Mouse (Mus musculus): ENCODE measurements at regions not wholly inside any gene's neighbourhood (a gene's known extent, or its start where the extent isn't known, plus 50 kb on each side); places are given as distances from the start of the nearest gene placed in this dataset.

DNA sequence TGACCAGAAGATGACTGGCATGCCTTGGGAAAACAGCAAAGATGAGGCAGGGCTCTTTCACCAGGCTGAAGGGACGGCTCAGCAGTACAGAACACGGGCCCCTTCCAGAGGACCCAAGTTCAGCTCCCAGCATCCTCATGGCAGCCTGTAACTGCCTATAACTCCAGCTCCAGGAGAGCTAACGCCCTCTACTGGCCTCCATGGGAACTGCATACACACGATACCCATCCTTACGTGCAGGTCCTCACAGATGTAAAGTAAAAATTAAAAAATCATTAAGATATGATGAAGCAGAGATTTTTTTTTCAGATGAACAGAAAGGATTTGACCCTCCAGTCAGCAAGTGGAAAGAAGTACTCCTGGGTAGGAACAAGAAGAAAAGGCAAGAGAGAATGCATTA, 303.8 kb downstream of the Agtpbp1 start:
- no peak for DNase-seq (ENCODE audit: low spot score)
- H3K4me3 ChIP-seq (ENCODE audit: low read depth, low read length) = no peak overlapping the region
- H3K9me3 ChIP-seq (ENCODE audit: control insufficient read depth, low read length) = no peaks in the 10 kb centered on the region
- H3K4me1 ChIP-seq (replicated peaks; ENCODE audit: control insufficient read depth, insufficient read depth, low read length) = no peaks in the 10 kb centered on the region
- no peaks in the 10 kb centered on the region for H3K36me3 ChIP-seq (ENCODE audit: control insufficient read depth, insufficient read depth, low read length)
- H3K9ac ChIP-seq (ENCODE audit: low read depth, low read length) = no peak overlapping the region
- ATAC-seq (ENCODE audit: low FRiP score) = no peak
- WGBS = 83% methylated on average over 5 of the region's 5 CpGs
- H3K4me2 ChIP-seq (replicated peaks; ENCODE audit: low read depth, low read length) = no peak overlapping the region
- H3K27me3 ChIP-seq (ENCODE audit: control insufficient read depth, insufficient read depth, low read length) = no peaks in the 10 kb centered on the region
- no peak overlapping the region for H3K27ac ChIP-seq (ENCODE audit: low read depth, low read length)

DNA sequence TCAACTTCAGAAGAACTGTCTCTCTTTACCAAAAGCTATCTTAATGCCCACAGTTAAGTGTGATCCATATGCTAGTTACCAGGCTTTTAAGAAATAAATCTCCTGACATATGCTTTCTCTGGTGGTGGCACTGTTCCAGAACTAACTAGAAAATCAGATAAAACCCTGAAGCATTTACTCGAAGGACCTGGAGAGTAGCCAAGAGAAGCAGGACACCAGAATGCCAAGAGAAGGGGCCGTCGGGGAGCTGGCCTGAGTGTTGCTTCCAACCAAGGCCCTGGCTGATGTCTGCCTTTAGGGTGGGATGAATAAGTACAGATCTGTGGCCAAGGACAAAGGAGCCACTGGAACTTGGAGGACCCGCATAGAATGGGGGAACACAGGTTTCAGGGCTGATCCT, 305.9 kb downstream of the Agtpbp1 start:
- Histone ChIP-seq H3K27me3 (ENCODE audit: control insufficient read depth, insufficient read depth, low read length) (no peaks in the 10 kb centered on the region), H3K4me1 (replicated peaks; ENCODE audit: control insufficient read depth, insufficient read depth, low read length) (no peaks in the 10 kb centered on the region), H3K27ac (ENCODE audit: low read depth, low read length) (no peak overlapping the region), H3K36me3 (ENCODE audit: control insufficient read depth, insufficient read depth, low read length) (no peaks in the 10 kb centered on the region), H3K4me3 (ENCODE audit: low read depth, low read length) (no peak overlapping the region), H3K9ac (ENCODE audit: low read depth, low read length) (no peak overlapping the region), H3K4me2 (replicated peaks; ENCODE audit: low read depth, low read length) (no peak overlapping the region), H3K9me3 (ENCODE audit: control insufficient read depth, low read length) (no peaks in the 10 kb centered on the region)
- ATAC-seq (ENCODE audit: low FRiP score) (no peak), DNase-seq (ENCODE audit: low spot score) (no peak)
- WGBS = 82% methylated on average over 4 of the region's 4 CpGs

DNA sequence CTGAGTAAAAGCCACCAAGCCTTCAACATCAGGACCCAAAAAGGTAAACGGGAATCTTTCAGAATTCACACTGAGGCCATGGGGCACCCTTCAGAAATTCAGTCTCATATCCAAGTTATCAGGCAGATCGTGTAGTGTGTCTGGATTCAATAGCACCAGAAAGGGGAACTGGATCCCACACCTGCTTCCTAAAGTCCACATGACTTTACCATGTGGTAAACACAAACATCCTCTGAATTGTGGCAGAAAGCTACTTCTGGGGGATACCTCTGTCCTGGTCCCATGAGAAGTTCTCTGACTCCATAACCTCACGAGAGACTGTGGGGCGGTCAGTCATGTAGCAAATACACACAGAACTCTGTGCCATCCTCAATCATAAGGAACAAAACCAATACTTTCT, 313.4 kb downstream of the Agtpbp1 start:
- ATAC-seq (ENCODE audit: low FRiP score) (no peak), DNase-seq (ENCODE audit: low spot score) (no peak)
- Histone ChIP-seq H3K9me3 (ENCODE audit: control insufficient read depth, low read length) (no peaks in the 10 kb centered on the region), H3K27me3 (ENCODE audit: control insufficient read depth, insufficient read depth, low read length) (no peaks in the 10 kb centered on the region), H3K36me3 (ENCODE audit: control insufficient read depth, insufficient read depth, low read length) (no peaks in the 10 kb centered on the region), H3K4me1 (replicated peaks; ENCODE audit: control insufficient read depth, insufficient read depth, low read length) (no peaks in the 10 kb centered on the region), H3K9ac (ENCODE audit: low read depth, low read length) (no peak overlapping the region), H3K27ac (ENCODE audit: low read depth, low read length) (no peak overlapping the region), H3K4me2 (replicated peaks; ENCODE audit: low read depth, low read length) (no peak overlapping the region), H3K4me3 (ENCODE audit: low read depth, low read length) (no peak overlapping the region)
- 89% methylated on average over 4 of the region's 4 CpGs for WGBS

DNA sequence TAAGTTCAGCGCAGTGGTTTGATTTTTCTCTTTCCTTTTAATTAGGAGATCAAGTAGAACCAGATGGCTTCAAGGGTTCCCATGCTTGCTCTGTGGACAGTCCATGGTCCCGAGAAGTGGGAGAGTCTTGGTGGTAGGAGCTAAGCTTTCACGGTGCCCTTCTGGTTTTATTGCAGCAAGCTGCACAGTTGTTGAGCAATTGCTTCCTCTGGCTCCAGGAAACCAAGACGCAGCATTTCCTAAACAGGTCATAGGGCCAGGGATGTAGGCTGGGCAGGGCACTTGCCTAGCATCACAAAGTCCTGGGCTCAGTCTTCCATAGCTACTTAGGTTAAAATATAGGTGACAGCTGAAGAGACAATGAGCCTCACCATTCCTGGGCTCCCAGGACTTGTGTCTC, 318.2 kb downstream of the Agtpbp1 start:
- H3K36me3 ChIP-seq (ENCODE audit: control insufficient read depth, insufficient read depth, low read length) = no peaks in the 10 kb centered on the region
- no peak overlapping the region for H3K27ac ChIP-seq (ENCODE audit: low read depth, low read length)
- H3K4me1 ChIP-seq (replicated peaks; ENCODE audit: control insufficient read depth, insufficient read depth, low read length) = no peaks in the 10 kb centered on the region; the same call in 1 of the 2 replicates
- H3K9me3 ChIP-seq (ENCODE audit: control insufficient read depth, low read length) = no peaks in the 10 kb centered on the region
- ATAC-seq (ENCODE audit: low FRiP score) = no peak
- H3K9ac ChIP-seq (ENCODE audit: low read depth, low read length) = no peak overlapping the region
- DNase-seq (ENCODE audit: low spot score) = no peak
- H3K27me3 ChIP-seq (ENCODE audit: control insufficient read depth, insufficient read depth, low read length) = no peaks in the 10 kb centered on the region
- whole genome bisulfite sequencing = 80% methylated on average over 4 of the region's 4 CpGs
- H3K4me2 ChIP-seq (replicated peaks; ENCODE audit: low read depth, low read length) = no peak overlapping the region
- H3K4me3 ChIP-seq (ENCODE audit: low read depth, low read length) = no peak overlapping the region

DNA sequence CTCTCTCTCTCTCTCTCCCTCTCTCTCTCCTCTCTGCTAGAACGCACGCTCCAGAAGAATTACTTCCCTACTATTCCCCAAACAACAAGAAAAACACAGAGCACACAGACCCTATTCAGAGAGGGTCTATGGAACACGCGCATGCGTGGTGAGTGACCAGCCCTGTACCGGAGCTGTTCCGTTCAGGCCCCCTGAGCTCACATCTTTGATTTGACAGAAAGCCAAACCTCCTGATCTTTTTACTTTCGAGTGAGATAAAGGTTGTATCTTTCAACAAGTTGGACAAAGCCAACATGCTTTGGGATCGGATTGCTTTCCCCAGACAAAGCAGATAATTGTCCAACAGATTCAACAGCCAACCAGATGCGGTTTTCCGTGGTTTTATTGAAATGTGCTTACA, 320.9 kb downstream of the Agtpbp1 start:
- H3K27me3 ChIP-seq (ENCODE audit: control insufficient read depth, insufficient read depth, low read length) = no peaks in the 10 kb centered on the region
- H3K4me1 ChIP-seq (replicated peaks; ENCODE audit: control insufficient read depth, insufficient read depth, low read length) = no peaks in the 10 kb centered on the region; the same call in 1 of the 2 replicates
- H3K4me3 ChIP-seq (ENCODE audit: low read depth, low read length) = no peak overlapping the region
- no peak for ATAC-seq (ENCODE audit: low FRiP score)
- H3K36me3 ChIP-seq (ENCODE audit: control insufficient read depth, insufficient read depth, low read length) = no peaks in the 10 kb centered on the region
- no peak overlapping the region for H3K27ac ChIP-seq (ENCODE audit: low read depth, low read length)
- H3K9me3 ChIP-seq (ENCODE audit: control insufficient read depth, low read length) = no peaks in the 10 kb centered on the region
- DNase-seq (ENCODE audit: low spot score) = no peak
- WGBS = 75% methylated on average over 11 of the region's 11 CpGs
- no peak overlapping the region for H3K4me2 ChIP-seq (replicated peaks; ENCODE audit: low read depth, low read length)
- H3K9ac ChIP-seq (ENCODE audit: low read depth, low read length) = no peak overlapping the region

DNA sequence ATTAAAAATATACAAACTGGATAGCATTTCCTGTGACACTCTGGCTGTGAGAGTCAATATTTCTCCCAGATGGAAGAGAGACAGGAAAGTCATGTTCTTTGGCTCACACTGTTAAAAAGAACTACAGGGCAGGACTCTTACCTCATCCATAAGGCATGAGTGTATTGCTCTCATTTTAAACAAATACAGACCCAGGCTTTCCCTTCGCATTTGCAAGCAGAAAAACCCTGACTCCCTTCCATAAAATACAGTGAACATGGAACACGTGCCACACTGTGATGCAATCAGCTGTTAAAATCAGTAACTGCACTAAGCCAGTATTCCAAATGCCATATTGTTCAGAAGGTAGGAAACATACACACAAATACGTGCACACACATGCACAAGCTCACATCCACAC, 323.1 kb downstream of the Agtpbp1 start:
- Histone ChIP-seq H3K36me3 (ENCODE audit: control insufficient read depth, insufficient read depth, low read length) (no peaks in the 10 kb centered on the region), H3K9me3 (ENCODE audit: control insufficient read depth, low read length) (no peaks in the 10 kb centered on the region), H3K27ac (ENCODE audit: low read depth, low read length) (no peak overlapping the region), H3K9ac (ENCODE audit: low read depth, low read length) (no peak overlapping the region), H3K27me3 (ENCODE audit: control insufficient read depth, insufficient read depth, low read length) (no peaks in the 10 kb centered on the region), H3K4me2 (replicated peaks; ENCODE audit: low read depth, low read length) (no peak overlapping the region), H3K4me3 (ENCODE audit: low read depth, low read length) (no peak overlapping the region), H3K4me1 (replicated peaks; ENCODE audit: control insufficient read depth, insufficient read depth, low read length) (peaks cover 2% of the 10 kb centered on the region; the same call in 1 of the 2 replicates)
- DNase-seq (ENCODE audit: low spot score) = no peak
- no peak for ATAC-seq (ENCODE audit: low FRiP score)
- 87% methylated on average over 3 of the region's 3 CpGs for WGBS

DNA sequence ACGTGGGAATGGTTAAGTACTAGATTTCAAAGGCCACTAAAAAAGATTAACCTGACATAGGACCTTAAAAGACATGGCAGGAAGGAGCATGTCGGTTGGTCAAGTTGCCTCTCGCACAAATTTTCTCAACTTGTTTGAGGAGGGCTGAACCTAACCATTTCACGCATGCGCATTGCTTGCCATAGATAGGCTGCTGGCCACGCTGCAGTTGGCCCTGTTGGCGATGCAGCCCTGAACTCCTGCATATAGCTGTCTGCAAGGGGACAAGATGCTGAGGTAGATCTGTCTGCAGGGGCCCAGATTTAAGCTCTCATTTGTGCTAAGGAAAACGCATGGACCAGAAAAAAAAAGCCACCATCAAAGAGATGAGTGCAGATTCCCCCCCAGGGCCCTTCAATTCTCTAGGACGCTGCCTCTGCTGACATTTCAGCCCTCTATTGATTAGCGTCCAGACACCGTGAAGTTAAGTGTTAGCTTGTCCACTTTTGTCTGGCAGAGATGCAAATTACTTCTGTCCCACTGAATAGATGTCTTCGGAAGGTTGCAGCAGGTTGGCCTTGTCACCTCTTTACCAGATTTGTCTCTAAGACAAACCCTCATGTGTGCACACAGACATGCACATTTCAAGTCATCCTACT, 329.1 kb downstream of the Agtpbp1 start:
- H3K36me3 ChIP-seq (ENCODE audit: control insufficient read depth, insufficient read depth, low read length) = no peaks in the 10 kb centered on the region
- H3K4me2 ChIP-seq (replicated peaks; ENCODE audit: low read depth, low read length) = no peak overlapping the region
- H3K4me3 ChIP-seq (ENCODE audit: low read depth, low read length) = no peak overlapping the region
- ATAC-seq (ENCODE audit: low FRiP score) (peak; percentile 62; the same call in 1 of the 2 replicates), DNase-seq (ENCODE audit: low spot score) (peak; percentile 62)
- 46% methylated on average over 12 of the region's 12 CpGs for WGBS
- H3K27ac ChIP-seq (ENCODE audit: low read depth, low read length) = peak overlapping the region; percentile 53
- H3K27me3 ChIP-seq (ENCODE audit: control insufficient read depth, insufficient read depth, low read length) = no peaks in the 10 kb centered on the region
- no peak overlapping the region for H3K9ac ChIP-seq (ENCODE audit: low read depth, low read length)
- peaks cover 8% of the 10 kb centered on the region; the same call in 1 of the 2 replicates for H3K4me1 ChIP-seq (replicated peaks; ENCODE audit: control insufficient read depth, insufficient read depth, low read length)
- H3K9me3 ChIP-seq (ENCODE audit: control insufficient read depth, low read length) = no peaks in the 10 kb centered on the region

DNA sequence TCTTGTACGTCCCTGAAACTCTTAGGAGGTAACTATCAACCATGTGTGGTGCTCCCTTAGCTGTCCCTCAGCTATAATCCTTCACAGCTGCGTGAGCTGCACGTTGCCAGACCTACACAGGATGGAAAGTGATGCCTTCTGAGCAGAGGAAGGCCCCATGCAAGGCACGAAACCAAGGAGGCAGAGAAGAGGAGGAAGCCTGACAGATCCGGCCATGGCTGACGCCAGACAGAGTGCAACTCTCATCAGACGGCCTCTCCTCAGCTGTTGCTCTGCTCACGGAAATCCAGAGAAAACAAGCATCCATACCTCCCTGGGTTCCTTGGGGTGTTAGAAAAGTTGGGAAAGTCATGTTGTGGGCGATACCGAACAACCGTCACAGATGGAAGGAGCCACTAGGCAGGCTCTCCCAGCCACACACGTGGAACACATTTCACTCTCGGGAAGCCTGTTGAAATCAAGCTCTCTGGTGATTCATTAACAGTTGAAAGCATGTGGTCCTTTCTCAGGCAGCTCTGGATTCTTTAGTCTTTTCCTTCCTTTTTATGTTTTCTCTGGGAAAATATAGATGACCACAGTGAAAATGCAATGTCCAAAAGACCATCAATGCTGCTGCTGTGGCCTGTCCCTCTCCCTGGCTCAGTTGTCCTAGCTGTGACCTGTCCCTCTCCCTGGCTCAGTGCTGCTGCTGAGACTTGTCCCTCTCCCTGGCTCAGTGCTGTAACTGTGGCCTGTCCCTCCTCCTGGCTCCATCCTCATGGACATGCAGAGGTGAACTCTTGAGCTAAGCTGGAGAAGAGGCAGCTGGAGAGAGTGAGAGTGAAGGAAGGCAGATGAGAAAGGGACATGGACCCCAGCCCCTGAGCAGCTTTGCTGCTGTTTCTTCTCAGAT, 331.1 kb downstream of the Agtpbp1 start:
- no peak overlapping the region for H3K27ac ChIP-seq (ENCODE audit: low read depth, low read length)
- no peak for ATAC-seq (ENCODE audit: low FRiP score)

More for the DNA sequence above, 331.1 kb downstream of the Agtpbp1 start:
- H3K9ac ChIP-seq (ENCODE audit: low read depth, low read length) = no peak overlapping the region
- no peak overlapping the region for H3K4me3 ChIP-seq (ENCODE audit: low read depth, low read length)
- H3K27me3 ChIP-seq (ENCODE audit: control insufficient read depth, insufficient read depth, low read length) = no peaks in the 10 kb centered on the region
- H3K36me3 ChIP-seq (ENCODE audit: control insufficient read depth, insufficient read depth, low read length) = no peaks in the 10 kb centered on the region
- 70% methylated on average over 13 of the region's 13 CpGs for WGBS
- H3K4me2 ChIP-seq (replicated peaks; ENCODE audit: low read depth, low read length) = no peak overlapping the region
- peaks cover 8% of the 10 kb centered on the region; the same call in 1 of the 2 replicates for H3K4me1 ChIP-seq (replicated peaks; ENCODE audit: control insufficient read depth, insufficient read depth, low read length)
- no peaks in the 10 kb centered on the region for H3K9me3 ChIP-seq (ENCODE audit: control insufficient read depth, low read length)
- no peak for DNase-seq (ENCODE audit: low spot score)
